Mouse (Mus musculus) bone marrow macrophage, adult 2 months (primary cell): ENCODE results near the gene Zfp94.

Experiments used
- CTCF ChIP-seq: IDR thresholded peaks from 2 replicates; pipeline ENCODE4 v1.5.1; 2012; ENCODE audit warnings: low read depth, mild to moderate bottlenecking, low read length, moderate library complexity
- POLR2A ChIP-seq: IDR thresholded peaks from 2 replicates; pipeline ENCODE4 v1.6.1; 2012; ENCODE audit warnings: mild to moderate bottlenecking, low read depth, low read length, borderline replicate concordance

DNA sequence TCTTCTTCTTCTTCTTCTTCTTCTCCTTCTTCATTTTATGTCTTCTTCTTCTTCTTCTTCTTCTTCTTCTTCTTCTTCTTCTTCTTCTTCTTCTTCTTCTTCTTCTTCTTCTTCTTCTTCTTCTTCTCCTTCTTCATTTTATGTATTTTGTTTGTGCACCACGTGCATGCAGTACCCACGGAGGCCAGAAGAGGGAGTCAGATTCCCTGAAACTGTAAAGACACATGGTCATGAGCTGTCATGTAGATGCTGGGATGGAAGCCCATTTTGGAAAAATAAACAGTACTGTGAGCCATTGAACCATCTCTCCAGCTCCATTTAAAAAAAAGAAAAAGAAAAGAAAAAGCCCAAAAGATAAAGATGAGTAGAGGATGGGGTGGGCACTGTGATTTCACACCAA is 21.8 kb upstream of the Zfp94 start:
- no peak for TF ChIP-seq CTCF
- TF ChIP-seq POLR2A: no peak
